Mouse (Mus musculus) gastrocnemius, postnatal 25 days (tissue): ENCODE data around the gene Kcnmb4. TPM values are rescaled to one million over a fixed set of nuclear protein-coding genes. Genes with fewer than 3 reads are reported as not detected.

ENCODE experiments used
- DNase-seq: peaks from one replicate; pipeline ENCODE4 v3.0.0; 2022
- total RNA-seq, 2 experiments: library from RNA; stranded (reverse); gene quantifications; 1 replicate in 1 of 2; 2 replicates in 1 of 2; pipeline ENCODE4 v1.2.3; 2021

The Kcnmb4 gene
- total RNA-seq, 2 experiments from 2014 or later = 0.23 TPM; not detected in 1

- no peak for DNase-seq
These were observed 23.1 kb downstream of the Kcnmb4 start for GRCm38 (mm10) chr10:116450621-116451020.

- DNase-seq = no peak
These were observed 25.5 kb downstream of the Kcnmb4 start for GRCm38 (mm10) chr10:116448166-116448565.

- no peak for DNase-seq
These were observed 26.5 kb downstream of the Kcnmb4 start for GRCm38 (mm10) chr10:116447176-116447575.

- DNase-seq = no peak
These were observed 27.6 kb downstream of the Kcnmb4 start for GRCm38 (mm10) chr10:116446040-116446439.

GRCm38 (mm10) chr10:116444826-116445225 is 28.9 kb downstream of the Kcnmb4 start:
- DNase-seq = no peak

- DNase-seq = no peak
These were observed 29.3 kb downstream of the Kcnmb4 start for GRCm38 (mm10) chr10:116444371-116444770.

- DNase-seq = no peak
These were observed 32.7 kb downstream of the Kcnmb4 start for GRCm38 (mm10) chr10:116440946-116441345.

GRCm38 (mm10) chr10:116440088-116440487 is 33.6 kb downstream of the Kcnmb4 start:
- no peak for DNase-seq

GRCm38 (mm10) chr10:116435455-116435854 is 38.2 kb downstream of the Kcnmb4 start:
- DNase-seq = no peak

- no peak for DNase-seq
These were observed 41.3 kb downstream of the Kcnmb4 start for GRCm38 (mm10) chr10:116432421-116432820.

- no peak for DNase-seq
These were observed 45.5 kb downstream of the Kcnmb4 start for GRCm38 (mm10) chr10:116428026-116428780.

GRCm38 (mm10) chr10:116426176-116426575 is 47.5 kb downstream of the Kcnmb4 start:
- no peak for DNase-seq

- no peak for DNase-seq
These were observed 48.8 kb downstream of the Kcnmb4 start for GRCm38 (mm10) chr10:116424921-116425320.

- DNase-seq = no peak
These were observed 51.1 kb downstream of the Kcnmb4 start for GRCm38 (mm10) chr10:116422551-116422950.

GRCm38 (mm10) chr10:116420976-116421375 is 52.7 kb downstream of the Kcnmb4 start:
- DNase-seq = no peak

- DNase-seq = no peak
These were observed 55.5 kb downstream of the Kcnmb4 start for GRCm38 (mm10) chr10:116418121-116418726.

GRCm38 (mm10) chr10:116416726-116417125 is 57.0 kb downstream of the Kcnmb4 start:
- no peak for DNase-seq

- no peak for DNase-seq
These were observed 57.5 kb downstream of the Kcnmb4 start for GRCm38 (mm10) chr10:116416142-116416541.

GRCm38 (mm10) chr10:116410826-116411225 is 62.9 kb downstream of the Kcnmb4 start:
- no peak for DNase-seq

GRCm38 (mm10) chr10:116407684-116408359 is 65.9 kb downstream of the Kcnmb4 start:
- no peak for DNase-seq

- DNase-seq = no peak
These were observed 68.7 kb downstream of the Kcnmb4 start for GRCm38 (mm10) chr10:116405011-116405410.

- no peak for DNase-seq
These were observed 70.0 kb downstream of the Kcnmb4 start for GRCm38 (mm10) chr10:116403679-116404078.

- no peak for DNase-seq
These were observed 70.8 kb downstream of the Kcnmb4 start for GRCm38 (mm10) chr10:116402742-116403425.
